Mouse (Mus musculus): ENCODE data around the gene Anxa2. TPM values are rescaled to one million over a fixed set of nuclear protein-coding genes. Genes with fewer than 3 reads are reported as not detected.

Anxa2 gene
- 101 and 138 TPM in 2 replicates for polyA plus RNA-seq (2016; fragmentation: Nextera tagmentation; extraction: Ambion mirVana)

DNA sequence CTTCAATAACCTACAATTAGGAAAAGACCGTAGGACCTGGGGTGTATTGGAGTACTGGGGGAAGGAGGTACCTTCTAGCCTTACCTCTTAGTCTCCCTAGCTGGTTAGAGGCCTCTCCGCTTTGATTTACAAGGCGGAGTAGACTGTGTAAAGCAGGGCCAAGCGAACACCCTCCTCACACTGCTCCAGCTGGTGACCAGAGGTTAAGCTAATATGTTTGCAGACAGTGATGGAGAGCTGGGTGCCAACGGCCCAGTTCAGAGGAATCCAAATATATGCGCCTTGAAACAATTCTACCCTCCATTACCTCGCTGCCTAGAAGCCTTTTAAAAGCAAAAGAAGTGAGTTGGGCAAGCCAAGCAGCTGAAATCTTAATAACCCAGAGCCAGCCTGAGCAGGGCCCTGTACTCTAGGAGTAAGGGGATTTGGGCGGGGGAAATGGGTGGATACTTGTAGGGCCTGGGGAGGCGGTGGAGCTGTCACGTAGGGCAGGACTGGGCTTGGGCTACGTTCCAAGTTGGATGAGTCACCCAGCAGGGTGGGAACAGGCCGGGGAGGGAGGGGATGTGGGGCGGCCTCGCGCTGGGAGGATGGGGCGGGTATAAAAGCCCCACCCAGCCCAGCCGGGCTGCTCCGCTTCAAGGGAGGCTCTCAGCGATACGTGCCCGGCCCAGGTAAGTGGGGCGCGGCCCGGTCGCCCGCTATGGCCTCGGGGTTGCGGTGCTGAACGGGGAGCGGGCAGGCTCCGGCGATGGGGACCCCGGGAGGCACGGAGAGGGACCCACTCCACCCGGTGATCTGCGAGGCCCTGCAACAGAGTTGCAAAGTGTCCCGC is at the start of gene Anxa2:
Gene Anxa2, plus strand, starts transcription at position 555 of the 835 bp plus-strand sequence.
- H3K36me3 ChIP-seq, result no peaks in the 10 kb centered on the region
- 8% methylated on average over 37 of the region's 37 CpGs for WGBS
- DNase-seq (ENCODE audit: low spot score), result peak; percentile 70
- no peaks in the 10 kb centered on the region for H3K9me3 ChIP-seq (replicated peaks)
- peaks cover 44% of the 10 kb centered on the region for H3K4me1 ChIP-seq
- H3K27ac ChIP-seq, result peak within 1 kb of the TSS; percentile 87
- H3K27me3 ChIP-seq (ENCODE audit: low read depth, poor library complexity, severe bottlenecking), result peaks cover 29% of the 10 kb centered on the region
- H3K4me3 ChIP-seq, result peak within 1 kb of the TSS; percentile 65

DNA sequence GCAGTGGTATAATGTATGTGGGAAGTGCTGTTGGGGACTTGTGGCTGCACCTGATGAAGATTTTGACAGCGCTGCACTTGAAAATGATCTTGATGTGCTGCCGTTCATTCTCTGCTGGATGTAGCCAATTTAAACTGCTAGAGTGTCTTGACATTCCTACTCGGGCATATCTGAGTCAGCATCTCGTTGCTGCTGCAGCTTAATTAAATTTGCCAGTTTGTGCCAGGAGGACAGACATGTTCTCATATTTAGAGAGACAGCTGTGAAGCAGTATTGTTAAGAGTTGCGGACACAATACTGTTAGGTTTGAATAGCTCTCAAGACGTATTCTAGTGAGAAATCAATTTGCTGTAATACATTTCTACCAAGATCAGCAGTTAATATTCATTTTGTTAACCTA is 48.7 kb upstream of the Anxa2 start:
- Histone ChIP-seq H3K36me3 (peaks cover 16% of the 10 kb centered on the region), H3K27ac (no peak overlapping the region), H3K4me3 (no peak overlapping the region), H3K9me3 (replicated peaks) (no peaks in the 10 kb centered on the region), H3K4me1 (no peaks in the 10 kb centered on the region), H3K27me3 (ENCODE audit: low read depth, poor library complexity, severe bottlenecking) (no peaks in the 10 kb centered on the region)
- 85% methylated on average over 6 of the region's 6 CpGs for WGBS
- DNase-seq (ENCODE audit: low spot score), result no peak

DNA sequence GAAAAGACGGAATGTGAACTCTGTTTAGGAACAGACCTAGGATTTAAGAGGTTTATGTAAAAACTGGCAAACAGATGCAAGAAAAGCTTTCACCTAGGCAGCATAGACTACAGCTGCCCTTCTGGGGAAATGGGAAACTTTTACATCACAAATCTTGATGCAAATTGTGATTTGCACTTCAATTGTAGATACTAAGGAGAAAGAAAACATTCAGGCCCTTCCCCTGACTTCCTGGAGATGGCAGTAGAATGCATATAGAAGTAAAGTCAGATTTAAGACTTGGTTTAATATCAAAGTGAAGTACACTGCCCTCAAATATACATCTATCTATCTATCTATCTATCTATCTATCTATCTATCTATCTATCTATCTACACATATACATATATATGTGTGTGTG is 33.9 kb upstream of the Anxa2 start:
- 92% methylated on average over 1 of the region's 1 CpGs for WGBS

DNA sequence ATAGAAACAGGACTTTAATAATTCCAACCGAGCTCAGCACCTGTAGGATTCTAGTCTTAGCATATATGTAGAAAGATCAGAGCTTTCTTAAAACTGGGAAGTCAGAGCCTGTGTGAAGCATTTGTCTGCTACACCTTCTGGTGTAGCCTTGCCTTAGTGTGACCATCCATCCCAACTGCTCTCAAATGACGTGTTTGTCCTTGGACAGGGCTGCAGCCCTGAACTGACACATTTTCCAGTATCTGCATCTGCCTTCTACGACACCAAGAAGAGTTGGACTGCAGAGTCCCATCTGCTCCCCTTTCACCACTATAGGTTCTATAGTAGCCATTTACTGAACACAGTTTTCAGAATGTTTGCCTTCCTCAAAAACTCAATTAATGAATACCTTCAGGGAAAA is 22.9 kb upstream of the Anxa2 start:
- H3K27me3 ChIP-seq (ENCODE audit: low read depth, poor library complexity, severe bottlenecking), result no peaks in the 10 kb centered on the region
- H3K9me3 ChIP-seq (replicated peaks), result no peaks in the 10 kb centered on the region
- H3K27ac ChIP-seq, result no peak overlapping the region
- 86% methylated on average over 3 of the region's 3 CpGs for WGBS
- H3K4me3 ChIP-seq, result no peak overlapping the region
- peaks cover 72% of the 10 kb centered on the region for H3K36me3 ChIP-seq
- peaks cover 11% of the 10 kb centered on the region; the same call in 1 of the 2 replicates for H3K4me1 ChIP-seq
- no peak for DNase-seq (ENCODE audit: low spot score)

More for the DNA sequence above, 33.9 kb upstream of the Anxa2 start:
- H3K4me3 ChIP-seq, result no peak overlapping the region
- no peak for DNase-seq (ENCODE audit: low spot score)
- H3K4me1 ChIP-seq, result peaks cover 16% of the 10 kb centered on the region
- H3K27ac ChIP-seq, result no peak overlapping the region
- no peaks in the 10 kb centered on the region for H3K27me3 ChIP-seq (ENCODE audit: low read depth, poor library complexity, severe bottlenecking)
- H3K36me3 ChIP-seq, result peaks cover 67% of the 10 kb centered on the region
- H3K9me3 ChIP-seq (replicated peaks), result no peaks in the 10 kb centered on the region

DNA sequence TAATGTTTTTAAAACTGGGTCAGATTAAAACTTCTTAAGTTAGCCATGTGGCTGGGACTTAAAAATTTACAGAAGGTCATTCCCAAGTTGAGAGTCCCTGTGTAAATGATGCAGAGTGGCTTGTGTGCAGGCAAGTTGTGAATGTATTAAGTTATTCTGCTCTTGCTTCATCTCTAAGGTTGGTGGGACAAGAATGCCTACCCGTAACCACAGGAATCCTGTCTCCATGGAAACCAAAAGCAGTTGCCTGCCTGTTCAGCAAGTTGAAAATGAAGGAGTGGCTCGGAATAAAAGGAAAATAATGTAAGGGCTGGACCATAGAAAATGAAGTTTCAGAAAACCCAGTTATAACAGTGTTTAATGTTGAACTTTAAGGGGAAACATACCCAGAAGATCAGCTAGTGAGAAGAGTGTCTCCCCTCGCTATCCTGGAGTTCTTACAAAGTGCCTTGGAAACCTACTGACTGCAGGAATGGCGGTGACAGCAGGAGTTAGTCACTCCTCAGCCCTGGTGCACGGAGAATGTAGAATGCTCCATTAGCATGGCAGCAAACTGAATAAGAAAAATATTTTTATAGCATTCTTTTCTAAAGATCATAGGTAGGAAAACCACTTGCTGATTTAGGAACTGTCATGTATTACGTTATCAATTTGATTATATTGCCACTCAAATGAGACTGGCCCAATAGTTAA is 21.4 kb upstream of the Anxa2 start:
- Histone ChIP-seq H3K27ac (no peak overlapping the region), H3K27me3 (ENCODE audit: low read depth, poor library complexity, severe bottlenecking) (no peaks in the 10 kb centered on the region), H3K4me3 (no peak overlapping the region), H3K9me3 (replicated peaks) (no peaks in the 10 kb centered on the region), H3K4me1 (peaks cover 11% of the 10 kb centered on the region; the same call in 1 of the 2 replicates), H3K36me3 (peaks cover 57% of the 10 kb centered on the region)
- WGBS, result 75% methylated on average over 6 of the region's 6 CpGs
- no peak for DNase-seq (ENCODE audit: low spot score)

DNA sequence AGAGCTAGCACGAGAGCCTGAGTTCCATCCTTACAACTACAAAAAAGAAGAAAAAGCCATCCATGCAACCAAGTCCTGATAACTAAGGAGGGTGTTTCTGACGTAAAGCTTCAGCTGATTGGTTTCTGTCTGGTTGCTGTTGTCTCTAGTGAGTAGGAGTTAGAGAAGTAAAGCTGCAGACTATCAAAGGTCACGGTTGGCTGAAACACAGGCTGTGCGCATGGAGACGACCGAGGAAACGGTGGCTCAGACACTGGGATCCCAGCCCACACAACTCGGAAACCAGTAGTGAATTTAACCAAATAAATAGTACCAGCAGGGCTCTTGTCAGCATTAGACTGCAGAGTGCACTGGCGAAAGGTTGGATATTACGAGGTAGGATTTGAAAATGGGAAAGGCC is 18.2 kb upstream of the Anxa2 start:
- Histone ChIP-seq H3K4me3 (no peak overlapping the region), H3K36me3 (peaks cover 29% of the 10 kb centered on the region), H3K9me3 (replicated peaks) (no peaks in the 10 kb centered on the region), H3K27me3 (ENCODE audit: low read depth, poor library complexity, severe bottlenecking) (no peaks in the 10 kb centered on the region), H3K27ac (no peak overlapping the region), H3K4me1 (peaks cover 18% of the 10 kb centered on the region)
- 88% methylated on average over 10 of the region's 10 CpGs for WGBS
- DNase-seq (ENCODE audit: low spot score), result no peak

DNA sequence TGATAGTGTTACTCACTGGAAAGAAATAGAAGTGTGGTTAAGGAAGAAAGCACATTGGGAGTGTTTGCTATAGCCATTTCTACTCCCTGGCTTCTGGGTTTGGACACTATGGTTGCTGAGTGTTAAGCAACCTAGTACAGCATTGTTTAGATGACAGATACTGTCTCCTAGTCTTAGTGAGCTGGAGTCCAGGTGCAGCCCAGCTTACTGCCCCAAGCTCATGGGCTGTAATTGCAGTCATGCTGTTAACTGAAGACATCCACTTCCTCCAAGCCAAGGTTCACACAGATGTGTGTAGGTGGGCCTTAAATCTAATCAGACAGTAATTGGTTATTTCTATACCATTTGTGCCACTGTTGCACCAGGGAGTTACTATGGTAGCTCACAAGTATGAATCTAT is 17.8 kb upstream of the Anxa2 start:
- no peak overlapping the region for H3K27ac ChIP-seq
- DNase-seq (ENCODE audit: low spot score), result no peak
- H3K36me3 ChIP-seq, result peaks cover 24% of the 10 kb centered on the region
- peaks cover 22% of the 10 kb centered on the region for H3K4me1 ChIP-seq
- H3K4me3 ChIP-seq, result no peak overlapping the region
- H3K9me3 ChIP-seq (replicated peaks), result no peaks in the 10 kb centered on the region
- H3K27me3 ChIP-seq (ENCODE audit: low read depth, poor library complexity, severe bottlenecking), result no peaks in the 10 kb centered on the region

DNA sequence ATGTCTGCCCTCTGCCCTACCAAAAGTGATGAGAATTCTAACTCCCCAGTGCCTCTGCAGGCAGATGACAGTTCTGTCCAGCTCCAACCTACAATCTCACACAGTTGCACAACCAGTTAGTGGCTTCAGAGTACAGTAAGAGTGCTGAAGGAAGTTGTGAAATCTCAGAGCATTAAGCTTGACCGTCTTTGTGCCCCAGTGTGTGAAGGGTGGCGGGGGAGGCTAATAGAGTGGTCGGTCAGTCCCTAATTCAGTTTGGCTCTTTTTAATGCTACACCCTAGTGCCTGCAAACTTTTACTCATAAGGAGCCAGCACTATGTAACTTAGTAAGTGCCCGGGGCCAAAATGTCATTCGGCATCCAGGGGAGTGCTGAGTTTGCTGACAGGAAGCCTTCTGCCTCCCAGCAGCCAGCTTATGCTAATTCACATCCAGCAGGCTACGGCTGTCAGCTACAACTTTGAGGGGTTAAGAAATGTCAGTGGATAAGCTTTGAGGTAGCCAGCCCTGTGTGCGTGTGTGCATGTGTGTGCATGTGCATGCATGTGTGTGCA is 13.5 kb upstream of the Anxa2 start:
- no peaks in the 10 kb centered on the region for H3K27me3 ChIP-seq (ENCODE audit: low read depth, poor library complexity, severe bottlenecking)
- no peaks in the 10 kb centered on the region for H3K36me3 ChIP-seq
- peak; percentile 45 for DNase-seq (ENCODE audit: low spot score)
- peak overlapping the region; percentile 56; the same call in 1 of the 2 replicates for H3K27ac ChIP-seq
- H3K9me3 ChIP-seq (replicated peaks), result no peaks in the 10 kb centered on the region
- H3K4me1 ChIP-seq, result peaks cover 26% of the 10 kb centered on the region
- no peak overlapping the region for H3K4me3 ChIP-seq
- 27% methylated on average over 7 of the region's 7 CpGs for WGBS

DNA sequence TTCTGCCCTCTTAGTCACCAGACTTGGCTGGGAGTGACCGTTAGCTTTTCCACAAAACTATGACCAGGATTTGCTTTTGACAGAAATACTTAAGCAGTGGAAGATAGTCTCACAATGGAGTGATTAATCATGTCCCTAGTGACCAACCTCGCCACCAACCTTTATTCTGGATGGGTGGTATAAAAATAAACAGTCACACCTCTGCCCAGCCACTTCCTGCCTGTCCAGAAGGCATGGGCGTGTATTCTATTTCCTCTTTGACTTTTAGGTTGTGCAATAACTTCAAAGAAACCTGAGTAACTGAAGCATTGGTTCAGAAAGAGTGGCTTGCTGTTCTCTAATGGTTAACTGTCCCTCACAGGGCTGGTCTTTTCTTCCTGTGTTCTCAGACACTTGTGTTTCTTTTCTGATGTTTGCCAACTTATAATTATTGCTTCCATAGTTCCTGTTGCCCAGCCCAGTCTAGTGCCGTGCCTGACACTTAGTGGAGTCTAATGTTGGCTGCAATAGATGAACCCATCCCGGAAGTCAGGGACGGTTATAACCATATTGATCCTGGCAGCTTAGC is 10.9 kb upstream of the Anxa2 start:
- 71% methylated on average over 6 of the region's 6 CpGs for WGBS
- Histone ChIP-seq H3K9me3 (replicated peaks) (no peaks in the 10 kb centered on the region), H3K4me1 (peaks cover 26% of the 10 kb centered on the region), H3K27me3 (ENCODE audit: low read depth, poor library complexity, severe bottlenecking) (no peaks in the 10 kb centered on the region), H3K4me3 (no peak overlapping the region), H3K36me3 (no peaks in the 10 kb centered on the region), H3K27ac (no peak overlapping the region)
- DNase-seq (ENCODE audit: low spot score), result no peak

DNA sequence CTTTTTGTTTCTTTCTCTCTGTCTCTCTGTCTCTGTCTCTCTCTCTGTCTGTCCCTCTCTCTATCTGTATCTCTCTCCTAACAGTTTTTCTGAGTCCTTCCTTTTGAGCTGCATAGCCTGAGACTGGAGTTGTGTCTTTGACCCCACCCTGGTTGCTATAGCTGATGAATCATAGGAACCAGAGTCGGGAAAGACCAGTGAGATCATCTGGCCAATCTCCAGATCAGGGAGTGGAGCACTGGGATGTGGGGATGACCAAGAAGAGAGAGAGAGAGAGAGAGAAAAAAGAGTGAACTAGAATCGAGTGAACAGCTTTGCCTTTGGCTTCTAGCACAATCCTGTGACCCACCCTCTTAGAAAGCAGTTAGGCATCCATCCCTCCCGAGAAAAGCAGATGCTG is 10.2 kb upstream of the Anxa2 start:
- WGBS, result 73% methylated on average over 3 of the region's 3 CpGs
- Histone ChIP-seq H3K9me3 (replicated peaks) (no peaks in the 10 kb centered on the region), H3K27me3 (ENCODE audit: low read depth, poor library complexity, severe bottlenecking) (no peaks in the 10 kb centered on the region), H3K27ac (no peak overlapping the region), H3K36me3 (no peaks in the 10 kb centered on the region), H3K4me3 (no peak overlapping the region), H3K4me1 (peaks cover 26% of the 10 kb centered on the region)
- DNase-seq (ENCODE audit: low spot score), result no peak

DNA sequence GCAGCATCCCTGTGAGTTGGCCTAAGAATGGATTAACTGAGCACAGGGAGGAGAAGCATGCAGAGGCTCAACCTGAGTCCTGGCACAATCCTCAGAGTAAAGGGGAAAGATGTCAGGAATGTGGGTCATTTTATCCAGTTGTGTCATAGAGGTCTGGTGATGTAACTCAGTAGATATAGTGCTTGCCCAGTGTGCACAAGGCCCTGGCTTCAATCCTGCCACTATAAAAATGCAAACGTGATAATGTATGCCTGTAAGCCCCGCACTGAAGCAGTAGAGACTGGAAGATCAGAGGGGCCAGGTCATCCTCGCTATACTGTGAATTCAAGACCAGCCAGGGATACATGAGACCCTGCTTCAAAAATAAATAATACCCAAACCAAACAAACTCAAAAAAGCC is 4.6 kb upstream of the Anxa2 start:
- DNase-seq (ENCODE audit: low spot score), result peak; percentile 8
- Histone ChIP-seq H3K27ac (no peak overlapping the region), H3K4me1 (peaks cover 12% of the 10 kb centered on the region), H3K36me3 (no peaks in the 10 kb centered on the region), H3K4me3 (no peak overlapping the region), H3K27me3 (ENCODE audit: low read depth, poor library complexity, severe bottlenecking) (peaks cover 16% of the 10 kb centered on the region), H3K9me3 (replicated peaks) (no peaks in the 10 kb centered on the region)
- 80% methylated on average over 3 of the region's 3 CpGs for WGBS

DNA sequence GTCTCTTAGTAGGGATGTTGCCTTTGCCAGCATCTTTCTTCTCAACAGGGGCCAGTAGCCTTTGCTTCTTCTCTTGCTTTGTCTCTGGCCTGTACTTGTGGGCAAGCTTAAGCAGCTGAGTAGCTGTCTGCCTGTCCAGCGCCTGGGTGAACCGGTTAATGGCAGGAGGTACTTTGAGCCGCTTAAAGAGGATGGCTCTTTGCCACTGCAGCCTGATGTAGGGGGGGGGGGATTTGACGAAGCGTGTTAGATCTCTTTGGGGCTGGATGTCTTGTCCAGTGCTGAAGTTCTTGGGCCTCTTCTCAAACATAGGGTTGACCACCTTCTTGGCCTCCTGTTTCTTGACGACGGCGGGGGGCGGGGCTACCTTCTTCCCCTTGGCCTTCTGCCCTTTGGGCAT is 2.8 kb upstream of the Anxa2 start:
- H3K4me1 ChIP-seq, result peaks cover 26% of the 10 kb centered on the region
- H3K36me3 ChIP-seq, result no peaks in the 10 kb centered on the region
- no peak overlapping the region for H3K27ac ChIP-seq
- DNase-seq (ENCODE audit: low spot score), result no peak
- no peak overlapping the region for H3K4me3 ChIP-seq
- no peaks in the 10 kb centered on the region for H3K9me3 ChIP-seq (replicated peaks)
- peaks cover 29% of the 10 kb centered on the region for H3K27me3 ChIP-seq (ENCODE audit: low read depth, poor library complexity, severe bottlenecking)
- 89% methylated on average over 9 of the region's 9 CpGs for WGBS

Measured in limb, embryonic 10.5 days (tissue).